Comparison of ENCODE assay signal across 8 mouse cellular contexts in genomic region chr6:39381125-39381880, GRCm38 (mm10). TPM values are rescaled to one million over a fixed set of nuclear protein-coding genes. Genes with fewer than 3 reads are reported as not detected.
DNase-seq lines count a peak whose midpoint lies in the region; ATAC-seq and TF ChIP-seq lines count a peak whose summit lies in the region.

Rab19 (plus strand) TSS chr6:39381175.

- H3K9me3 ChIP-seq in forebrain, postnatal 0 days (ENCODE audit: low read length) = no peaks in the 10 kb centered on the region
- H3K9me3 ChIP-seq in lung, embryonic 14.5 days (ENCODE audit: low read depth, low read length) = no peaks in the 10 kb centered on the region

- H3K9ac ChIP-seq in forebrain, postnatal 0 days = 0 out of 2 replicates have a peak within 1 kb of the TSS, but pooled peaks have one; percentile 10
- peak within 1 kb of the TSS; percentile 46 for H3K9ac ChIP-seq in lung, embryonic 14.5 days

- peak; percentile 42 to 56 for DNase-seq in urinary bladder, adult 18-20 months (ENCODE audit: low spot score in 2 of 2)
- DNase-seq in urinary bladder, postnatal 4 days (ENCODE audit: low spot score in 2 of 2) = no peak
- no peak for DNase-seq in forebrain, postnatal 0 days
- DNase-seq in kidney, adult 11 months = peak; percentile 45
- peak; percentile 52 for DNase-seq in lung, embryonic 14.5 days
- DNase-seq in ovary, adult 18-20 months (ENCODE audit: low spot score) = peak; percentile 12
- no peak for DNase-seq in layer of hippocampus, adult 11-12 months (ENCODE audit: low spot score)

- peak within 1 kb of the TSS; percentile 38; the same call in 1 of the 2 replicates for H3K4me2 ChIP-seq in forebrain, postnatal 0 days (ENCODE audit: low read depth)
- H3K4me2 ChIP-seq in lung, embryonic 14.5 days = peak within 1 kb of the TSS; percentile 76

- TF ChIP-seq CTCF in forebrain, postnatal 0 days (IDR thresholded peaks at IDR 0.05; ENCODE audit: low read depth) = no peak
- TF ChIP-seq CTCF in lung, embryonic 14.5 days (IDR thresholded peaks at IDR 0.05; ENCODE audit: low read depth) = no peak

- no peak within 1 kb of the TSS for H3K27ac ChIP-seq in forebrain, postnatal 0 days (ENCODE audit: low read depth, low read length)
- H3K27ac ChIP-seq in lung, embryonic 14.5 days (ENCODE audit: low read depth) = peak within 1 kb of the TSS; percentile 54

- H3K36me3 ChIP-seq in forebrain, postnatal 0 days (ENCODE audit: insufficient read depth) = no peaks in the 10 kb centered on the region
- no peaks in the 10 kb centered on the region for H3K36me3 ChIP-seq in lung, embryonic 14.5 days (ENCODE audit: insufficient read depth)

- H3K4me1 ChIP-seq in forebrain, postnatal 0 days (ENCODE audit: insufficient read depth) = no peaks in the 10 kb centered on the region
- no peaks in the 10 kb centered on the region for H3K4me1 ChIP-seq in lung, embryonic 14.5 days (ENCODE audit: insufficient read depth)

- WGBS in forebrain, postnatal 0 days = 10% methylated on average over 20 of the region's 20 CpGs
- WGBS in lung, embryonic 14.5 days = 4% methylated on average over 20 of the region's 20 CpGs

- no peaks in the 10 kb centered on the region; the same call in 1 of the 2 replicates for H3K27me3 ChIP-seq in forebrain, postnatal 0 days (ENCODE audit: insufficient read depth, low read length)
- peaks cover 3% of the 10 kb centered on the region; the same call in 1 of the 2 replicates for H3K27me3 ChIP-seq in lung, embryonic 14.5 days (ENCODE audit: insufficient read depth, low read length)

- ATAC-seq in forebrain, postnatal 0 days = no peak
- no peak for ATAC-seq in lung, embryonic 14.5 days (ENCODE audit: insufficient read depth)
- ATAC-seq in frontal cortex, adult (ENCODE audit: low TSS enrichment) = no peak

- peak within 1 kb of the TSS; percentile 27 for H3K4me3 ChIP-seq in forebrain, postnatal 0 days (ENCODE audit: low read depth, low read length)
- H3K4me3 ChIP-seq in lung, embryonic 14.5 days (ENCODE audit: low read depth, low read length) = peak within 1 kb of the TSS; percentile 40

RNA-seq across cellular contexts. Expression of gene Rab19, which starts in this region (rescaled TPM):
- not detected in 2 replicates for total RNA-seq in forebrain, postnatal 0 days (2014; rRNA removed)
- polyA plus RNA-seq in forebrain, postnatal 0 days (2015; fragmentation: Nextera tagmentation; extraction: Ambion mirVana) = 0.12 and 0.31 TPM in 2 replicates
- polyA plus RNA-seq in lung, embryonic 14.5 days (2014; fragmentation: Nextera tagmentation; extraction: Ambion mirVana) = 2.8 and 3.7 TPM in 2 replicates

Comparison
In these comparisons a context has a peak if more than half of its experiments do, and no peak if none do; other contexts are left out.
1. DNase-seq: peak in urinary bladder, adult 18-20 months (2 of 2), kidney, adult 11 months (single experiment), lung, embryonic 14.5 days (single experiment) and ovary, adult 18-20 months (single experiment); none in urinary bladder, postnatal 4 days (0 of 2), forebrain, postnatal 0 days (single experiment) and layer of hippocampus, adult 11-12 months (single experiment).